Mouse (Mus musculus): ENCODE measurements at regions not wholly inside any gene's neighbourhood (a gene's known extent, or its start where the extent isn't known, plus 50 kb on each side); places are given as distances from the start of the nearest gene placed in this dataset.

- DNase-seq (ENCODE audit: low read depth in 1 of 2, low spot score in 2 of 2): no peak
- Histone ChIP-seq H3K4me1 (ENCODE audit: control insufficient read depth, insufficient read depth, insufficient read length) (no peaks in the 10 kb centered on the region), H3K4me3 (ENCODE audit: extremely low read depth, insufficient read depth, insufficient read length) (no peak overlapping the region), H3K36me3 (ENCODE audit: control insufficient read depth, insufficient read depth, low read length) (no peaks in the 10 kb centered on the region), H3K27ac (ENCODE audit: insufficient read depth, low read length) (no peak overlapping the region), H3K27me3 (ENCODE audit: control insufficient read depth, insufficient read depth, low read length) (no peaks in the 10 kb centered on the region)
- TF ChIP-seq POLR2A (IDR thresholded peaks at IDR 0.05; ENCODE audit: low read depth, low read length) (no peak), CTCF (IDR thresholded peaks at IDR 0.05; ENCODE audit: extremely low read depth, insufficient read depth, insufficient read length, insufficient replicate concordance) (no peak)
- WGBS: 92% methylated on average over 11 of the region's 11 CpGs
Measured at GRCm38 (mm10) chr14:120146312-120146711, 104.1 kb upstream of the Oxgr1 start.

- no peak overlapping the region for H3K4me3 ChIP-seq (ENCODE audit: extremely low read depth, insufficient read depth, insufficient read length)
- H3K27me3 ChIP-seq (ENCODE audit: control insufficient read depth, insufficient read depth, low read length): no peaks in the 10 kb centered on the region
- no peak for DNase-seq (ENCODE audit: low read depth in 1 of 2, low spot score in 2 of 2)
- H3K4me1 ChIP-seq (ENCODE audit: control insufficient read depth, insufficient read depth, insufficient read length): no peaks in the 10 kb centered on the region
- no peaks in the 10 kb centered on the region for H3K36me3 ChIP-seq (ENCODE audit: control insufficient read depth, insufficient read depth, low read length)
- no peak overlapping the region for H3K27ac ChIP-seq (ENCODE audit: insufficient read depth, low read length)
- WGBS: 88% methylated on average over 8 of the region's 8 CpGs
- no peak for TF ChIP-seq CTCF (IDR thresholded peaks at IDR 0.05; ENCODE audit: extremely low read depth, insufficient read depth, insufficient read length, insufficient replicate concordance)
- TF ChIP-seq POLR2A (IDR thresholded peaks at IDR 0.05; ENCODE audit: low read depth, low read length): no peak
Measured at GRCm38 (mm10) chr14:120146908-120147770, 104.9 kb upstream of the Oxgr1 start.

DNA sequence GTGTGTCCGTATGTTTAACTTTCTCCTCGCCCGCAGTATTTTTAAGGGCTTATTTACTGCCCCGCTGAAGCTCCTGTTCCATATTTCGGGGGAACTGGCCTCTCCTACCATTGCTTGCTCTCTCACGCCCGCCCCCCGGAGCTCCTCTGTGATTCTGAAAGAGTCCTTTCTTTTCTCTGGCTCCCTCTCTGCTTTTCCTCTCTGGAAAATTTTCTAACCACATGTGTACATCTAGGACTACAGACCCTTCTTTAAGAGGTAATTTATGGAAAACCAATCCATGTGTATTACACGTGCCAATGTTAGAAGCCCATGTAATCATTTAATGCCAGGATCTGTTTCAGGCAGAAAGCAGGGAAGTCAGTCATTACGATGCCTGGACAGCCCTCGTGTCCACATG lies 106.6 kb upstream of the Oxgr1 start:
- Histone ChIP-seq H3K4me3 (ENCODE audit: extremely low read depth, insufficient read depth, insufficient read length) (no peak overlapping the region), H3K27ac (ENCODE audit: insufficient read depth, low read length) (no peak overlapping the region), H3K36me3 (ENCODE audit: control insufficient read depth, insufficient read depth, low read length) (no peaks in the 10 kb centered on the region), H3K4me1 (ENCODE audit: control insufficient read depth, insufficient read depth, insufficient read length) (no peaks in the 10 kb centered on the region), H3K27me3 (ENCODE audit: control insufficient read depth, insufficient read depth, low read length) (no peaks in the 10 kb centered on the region)
- WGBS: 94% methylated on average over 11 of the region's 11 CpGs
- TF ChIP-seq POLR2A (IDR thresholded peaks at IDR 0.05; ENCODE audit: low read depth, low read length) (no peak), CTCF (IDR thresholded peaks at IDR 0.05; ENCODE audit: extremely low read depth, insufficient read depth, insufficient read length, insufficient replicate concordance) (no peak)
- DNase-seq (ENCODE audit: low read depth in 1 of 2, low spot score in 2 of 2): no peak

- TF ChIP-seq CTCF (IDR thresholded peaks at IDR 0.05; ENCODE audit: extremely low read depth, insufficient read depth, insufficient read length, insufficient replicate concordance) (no peak), POLR2A (IDR thresholded peaks at IDR 0.05; ENCODE audit: low read depth, low read length) (no peak)
- 92% methylated on average over 11 of the region's 11 CpGs for WGBS
- no peak overlapping the region for H3K4me3 ChIP-seq (ENCODE audit: extremely low read depth, insufficient read depth, insufficient read length)
- H3K4me1 ChIP-seq (ENCODE audit: control insufficient read depth, insufficient read depth, insufficient read length): no peaks in the 10 kb centered on the region
- H3K36me3 ChIP-seq (ENCODE audit: control insufficient read depth, insufficient read depth, low read length): no peaks in the 10 kb centered on the region
- DNase-seq (ENCODE audit: low read depth in 1 of 2, low spot score in 2 of 2): no peak
- H3K27ac ChIP-seq (ENCODE audit: insufficient read depth, low read length): no peak overlapping the region
- no peaks in the 10 kb centered on the region for H3K27me3 ChIP-seq (ENCODE audit: control insufficient read depth, insufficient read depth, low read length)
Measured at GRCm38 (mm10) chr14:120149341-120149741, 107.1 kb upstream of the Oxgr1 start.

DNA sequence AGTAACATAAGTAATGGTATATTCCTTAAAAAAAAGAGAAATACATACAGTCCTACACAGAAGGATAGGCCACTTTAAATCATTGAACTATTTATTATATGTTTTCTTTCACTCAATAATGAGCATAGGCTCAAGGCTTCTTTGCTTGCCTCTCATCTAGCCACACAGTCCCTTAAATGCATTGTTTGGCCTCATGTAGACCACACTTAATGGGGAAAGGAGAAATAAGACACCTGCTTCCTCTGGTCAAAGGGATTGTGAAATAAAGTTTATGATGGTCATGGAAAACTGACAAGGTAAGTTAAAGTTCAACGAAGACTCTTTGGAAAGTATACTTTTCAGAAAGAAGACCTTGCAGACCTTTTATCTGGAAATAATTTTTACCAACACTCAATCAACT lies 108.4 kb upstream of the Oxgr1 start:
- no peaks in the 10 kb centered on the region for H3K27me3 ChIP-seq (ENCODE audit: control insufficient read depth, insufficient read depth, low read length)
- H3K36me3 ChIP-seq (ENCODE audit: control insufficient read depth, insufficient read depth, low read length): no peaks in the 10 kb centered on the region
- no peaks in the 10 kb centered on the region for H3K4me1 ChIP-seq (ENCODE audit: control insufficient read depth, insufficient read depth, insufficient read length)
- no peak overlapping the region for H3K27ac ChIP-seq (ENCODE audit: insufficient read depth, low read length)
- H3K4me3 ChIP-seq (ENCODE audit: extremely low read depth, insufficient read depth, insufficient read length): no peak overlapping the region
- TF ChIP-seq POLR2A (IDR thresholded peaks at IDR 0.05; ENCODE audit: low read depth, low read length) (no peak), CTCF (IDR thresholded peaks at IDR 0.05; ENCODE audit: extremely low read depth, insufficient read depth, insufficient read length, insufficient replicate concordance) (no peak)
- DNase-seq (ENCODE audit: low read depth in 1 of 2, low spot score in 2 of 2): no peak
- WGBS: 22% methylated on average over 1 of the region's 1 CpGs

GRCm38 (mm10) chr14:120154413-120154812 lies 112.2 kb upstream of the Oxgr1 start:
- Histone ChIP-seq H3K36me3 (ENCODE audit: control insufficient read depth, insufficient read depth, low read length) (no peaks in the 10 kb centered on the region), H3K27ac (ENCODE audit: insufficient read depth, low read length) (no peak overlapping the region), H3K4me3 (ENCODE audit: extremely low read depth, insufficient read depth, insufficient read length) (no peak overlapping the region), H3K4me1 (ENCODE audit: control insufficient read depth, insufficient read depth, insufficient read length) (no peaks in the 10 kb centered on the region), H3K27me3 (ENCODE audit: control insufficient read depth, insufficient read depth, low read length) (no peaks in the 10 kb centered on the region)
- 92% methylated on average over 7 of the region's 7 CpGs for WGBS
- no peak for DNase-seq (ENCODE audit: low read depth in 1 of 2, low spot score in 2 of 2)
- TF ChIP-seq POLR2A (IDR thresholded peaks at IDR 0.05; ENCODE audit: low read depth, low read length) (no peak), CTCF (IDR thresholded peaks at IDR 0.05; ENCODE audit: extremely low read depth, insufficient read depth, insufficient read length, insufficient replicate concordance) (no peak)

DNA sequence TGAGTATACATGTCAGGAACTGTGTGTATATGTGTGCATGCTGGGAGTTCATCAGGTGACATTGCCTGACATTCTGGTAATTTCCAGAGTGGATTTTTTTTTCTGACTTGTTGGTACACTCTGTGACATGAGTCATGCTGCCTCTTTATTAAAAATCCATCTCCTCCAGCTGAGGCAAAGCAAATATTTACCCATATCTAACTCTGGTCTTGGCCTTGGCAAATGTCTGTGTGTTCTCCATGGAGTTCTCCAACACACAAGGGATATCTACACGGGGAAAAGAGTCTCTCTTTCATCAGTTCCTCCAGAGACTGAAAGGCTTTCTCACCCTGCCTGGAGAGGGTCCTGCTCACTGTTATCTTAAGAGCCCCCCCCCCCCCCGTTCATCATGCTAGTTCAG lies 111.3 kb upstream of the Mbnl2 start:
- H3K36me3 ChIP-seq (ENCODE audit: control insufficient read depth, insufficient read depth, low read length): no peaks in the 10 kb centered on the region

More for the DNA sequence above, 111.3 kb upstream of the Mbnl2 start:
- H3K4me1 ChIP-seq (ENCODE audit: control insufficient read depth, insufficient read depth, insufficient read length): no peaks in the 10 kb centered on the region
- H3K27ac ChIP-seq (ENCODE audit: insufficient read depth, low read length): no peak overlapping the region
- H3K4me3 ChIP-seq (ENCODE audit: extremely low read depth, insufficient read depth, insufficient read length): no peak overlapping the region
- no peaks in the 10 kb centered on the region for H3K27me3 ChIP-seq (ENCODE audit: control insufficient read depth, insufficient read depth, low read length)
- no peak for DNase-seq (ENCODE audit: low read depth in 1 of 2, low spot score in 2 of 2)
- WGBS: 75% methylated on average over 2 of the region's 2 CpGs
- TF ChIP-seq CTCF (IDR thresholded peaks at IDR 0.05; ENCODE audit: extremely low read depth, insufficient read depth, insufficient read length, insufficient replicate concordance): no peak
- TF ChIP-seq POLR2A (IDR thresholded peaks at IDR 0.05; ENCODE audit: low read depth, low read length): no peak

Measured in spleen, adult 2 months (tissue).